Mouse (Mus musculus) liver (tissue): Measurements from ENCODE around the gene Efnb2.

ENCODE experiments used
- DNase-seq: peaks from one replicate; pipeline ENCODE4 v3.0.0-alpha.2; 2020; ENCODE audit warnings: mixed read lengths

Efnb2 gene

GRCm38 (mm10) chr8:8655346-8656340, 5.4 kb downstream of the Efnb2 start:
- DNase-seq, result no peak

GRCm38 (mm10) chr8:8653906-8654489, 7.0 kb downstream of the Efnb2 start:
- DNase-seq, result no peak

DNA sequence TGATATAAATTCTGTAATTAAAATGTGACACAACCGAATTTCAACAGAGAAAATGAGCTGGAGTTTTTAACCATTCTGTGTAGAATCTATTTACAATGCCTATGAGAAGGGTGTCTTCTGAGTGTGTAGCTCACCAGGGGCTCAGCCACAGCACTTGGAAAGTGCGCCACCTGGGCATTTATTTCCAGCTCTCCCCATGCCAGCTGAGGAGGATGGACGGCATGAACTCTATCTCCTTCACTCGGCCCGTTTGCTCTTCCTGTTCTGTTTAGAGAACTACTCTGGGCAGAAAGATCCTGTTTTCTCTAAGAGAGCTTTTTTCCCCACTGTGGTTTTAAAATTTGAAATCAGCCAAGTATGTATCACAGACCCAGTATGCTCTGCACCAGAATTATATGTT, 7.7 kb downstream of the Efnb2 start:
- DNase-seq, result no peak

DNA sequence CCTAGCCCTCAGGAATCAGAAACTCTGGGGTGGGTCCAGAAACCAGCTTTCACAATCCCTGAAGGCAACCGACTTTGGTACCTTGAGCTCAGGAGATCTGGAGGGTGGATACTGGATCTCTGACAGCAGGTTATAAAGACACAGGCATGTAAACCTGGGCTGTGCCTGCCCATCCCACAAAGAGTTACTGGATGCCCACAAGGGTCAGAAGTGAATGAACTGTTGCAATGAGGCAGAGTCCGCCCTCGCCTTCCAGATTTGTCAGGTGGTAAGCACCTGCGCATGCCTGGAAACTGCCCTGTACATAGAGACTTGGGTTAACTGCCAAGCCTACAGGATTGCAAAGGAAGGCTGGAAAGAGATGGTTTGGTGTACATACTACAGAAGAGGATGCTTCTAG, 8.7 kb downstream of the Efnb2 start:
- no peak for DNase-seq

DNA sequence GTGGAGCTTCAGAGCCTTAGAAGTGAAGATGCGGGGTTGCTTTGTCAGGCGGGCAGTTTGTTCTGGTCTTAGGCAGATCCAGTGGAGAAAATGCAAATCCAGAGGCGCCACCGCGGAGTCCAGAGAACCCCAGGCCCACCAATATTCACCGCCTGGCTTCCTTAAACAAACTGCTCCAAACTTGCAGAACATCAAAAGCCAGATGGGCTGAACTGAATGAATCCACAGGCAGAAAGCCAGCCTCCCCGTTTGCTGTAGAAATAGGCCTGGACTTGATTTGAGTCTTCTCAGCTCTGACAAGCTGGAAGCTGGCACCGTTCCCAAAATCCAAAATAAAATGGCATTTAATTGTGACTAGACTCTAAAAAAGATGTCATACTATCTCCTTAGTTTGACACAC, 11.1 kb downstream of the Efnb2 start:
- DNase-seq, result no peak

- no peak for DNase-seq
Observed at GRCm38 (mm10) chr8:8649536-8649935, 11.5 kb downstream of the Efnb2 start.

GRCm38 (mm10) chr8:8648686-8649085, 12.4 kb downstream of the Efnb2 start:
- no peak for DNase-seq

- no peak for DNase-seq
Observed at GRCm38 (mm10) chr8:8647824-8648223, 13.2 kb downstream of the Efnb2 start.

- no peak for DNase-seq
Observed at GRCm38 (mm10) chr8:8647319-8647718, 13.7 kb downstream of the Efnb2 start.

GRCm38 (mm10) chr8:8644160-8644915, 16.7 kb downstream of the Efnb2 start:
- DNase-seq, result no peak

- no peak for DNase-seq
Observed at GRCm38 (mm10) chr8:8640264-8640588, 20.8 kb downstream of the Efnb2 start.

- DNase-seq, result no peak
Observed at GRCm38 (mm10) chr8:8639569-8640263, 21.3 kb downstream of the Efnb2 start.

GRCm38 (mm10) chr8:8631394-8631793, 29.6 kb downstream of the Efnb2 start:
- DNase-seq, result no peak

DNA sequence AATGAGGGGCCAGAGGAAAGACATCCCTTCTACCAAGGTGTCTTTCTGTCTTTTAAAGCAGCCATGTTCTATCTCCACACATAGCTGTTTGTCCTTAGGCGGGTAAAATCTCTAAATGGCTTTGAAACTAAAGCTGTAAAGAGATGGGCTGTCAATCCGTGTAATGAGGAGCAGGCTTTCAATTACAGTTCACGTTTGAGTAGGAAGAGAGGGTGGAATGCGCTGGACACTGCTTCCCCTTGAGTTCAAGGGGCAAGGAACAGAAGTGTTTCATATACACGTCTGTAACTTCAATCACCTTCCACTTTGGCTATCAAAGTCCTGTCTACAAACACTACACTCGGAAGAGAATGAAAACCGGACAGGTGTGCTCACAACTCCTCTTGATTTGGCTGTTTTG, 37.0 kb downstream of the Efnb2 start:
- DNase-seq, result no peak

DNA sequence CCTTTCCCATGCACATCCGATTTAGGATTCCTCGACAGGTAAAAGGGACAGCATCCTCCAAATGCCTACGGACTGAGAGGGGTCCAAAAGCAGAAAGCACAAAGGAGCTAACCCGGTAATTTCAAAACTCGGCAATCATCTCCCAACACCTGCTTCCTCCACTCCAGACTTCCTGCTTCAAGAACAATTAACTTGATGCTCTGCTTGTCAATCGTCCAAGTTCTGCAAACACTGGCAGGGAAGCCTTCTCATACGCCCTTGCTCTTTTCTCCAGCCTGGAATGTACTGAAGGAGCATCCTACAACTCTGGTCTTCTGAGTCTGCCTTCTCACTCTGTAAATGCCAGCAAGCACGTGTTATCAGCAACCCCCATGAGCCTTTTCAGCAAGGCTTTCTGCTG, 37.6 kb downstream of the Efnb2 start:
- no peak for DNase-seq

GRCm38 (mm10) chr8:8622476-8622875, 38.6 kb downstream of the Efnb2 start:
- DNase-seq, result no peak

DNA sequence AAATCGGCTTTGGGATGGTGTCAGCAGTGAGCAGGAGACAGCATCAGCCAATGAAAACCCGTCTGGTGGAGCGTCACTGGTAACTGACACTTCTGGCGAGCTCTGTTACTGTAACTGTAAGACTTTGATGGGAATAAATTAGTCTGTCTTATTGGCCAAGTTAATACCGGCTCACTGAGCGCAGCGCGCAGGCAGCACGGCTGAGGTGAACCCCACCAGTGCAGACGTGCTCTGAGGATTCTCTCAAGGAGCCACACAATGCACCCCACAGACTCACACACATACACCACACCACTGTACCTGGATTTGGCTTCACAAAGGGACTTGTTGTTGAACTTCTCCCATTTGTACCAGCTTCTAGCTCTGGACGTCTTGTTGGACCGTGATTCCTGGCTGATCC, 39.0 kb downstream of the Efnb2 start:
- DNase-seq, result no peak

GRCm38 (mm10) chr8:8621236-8621917, 39.7 kb downstream of the Efnb2 start:
- no peak for DNase-seq

- DNase-seq, result no peak
Observed at GRCm38 (mm10) chr8:8620536-8620935, 40.5 kb downstream of the Efnb2 start.

DNA sequence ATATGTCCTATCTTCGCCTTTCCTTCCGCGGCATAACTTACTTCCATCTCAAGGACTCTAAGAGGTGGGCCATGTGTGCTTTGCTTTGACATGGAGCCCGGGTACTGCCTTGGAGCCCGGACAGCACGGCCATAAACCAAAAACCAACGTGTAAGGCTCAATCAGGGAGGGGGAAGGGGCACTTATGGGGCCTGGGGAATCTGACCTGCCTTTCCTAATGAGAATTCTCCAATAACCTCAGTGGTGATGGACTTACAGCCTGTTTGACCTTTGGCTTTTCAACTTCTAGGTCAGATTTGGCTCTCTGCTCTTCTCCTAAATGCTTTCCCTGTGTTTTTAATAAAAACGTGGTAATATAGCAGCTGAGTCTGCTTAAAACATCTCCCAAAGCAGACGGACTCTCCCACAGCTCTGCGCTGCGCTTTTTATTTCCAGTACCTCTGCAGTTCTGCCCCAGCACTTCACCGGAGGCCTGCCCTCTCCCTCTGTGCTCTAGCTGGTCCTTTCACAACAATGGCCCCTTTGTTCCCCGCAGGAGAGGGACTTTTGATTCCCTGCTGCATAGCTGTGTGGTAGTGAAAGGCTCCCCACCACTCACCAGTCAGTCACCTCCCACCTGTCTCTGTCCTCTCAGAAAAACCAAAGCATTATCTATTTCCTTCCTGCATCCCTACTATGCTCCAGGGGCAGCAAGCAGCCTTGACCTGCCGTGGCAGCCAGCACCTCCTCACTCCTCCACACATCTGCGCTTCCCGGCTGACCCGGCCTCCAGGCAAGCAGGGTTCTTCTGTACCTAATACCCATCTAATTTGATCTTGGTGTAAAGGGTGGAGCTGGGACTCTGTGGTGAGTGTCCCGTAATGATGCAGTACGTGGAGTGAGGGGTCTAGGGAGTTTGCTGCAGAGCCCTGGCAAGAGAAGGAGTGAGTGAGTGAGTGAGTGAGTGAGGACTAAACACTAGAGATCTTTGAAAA, 41.5 kb downstream of the Efnb2 start:
- no peak for DNase-seq

DNA sequence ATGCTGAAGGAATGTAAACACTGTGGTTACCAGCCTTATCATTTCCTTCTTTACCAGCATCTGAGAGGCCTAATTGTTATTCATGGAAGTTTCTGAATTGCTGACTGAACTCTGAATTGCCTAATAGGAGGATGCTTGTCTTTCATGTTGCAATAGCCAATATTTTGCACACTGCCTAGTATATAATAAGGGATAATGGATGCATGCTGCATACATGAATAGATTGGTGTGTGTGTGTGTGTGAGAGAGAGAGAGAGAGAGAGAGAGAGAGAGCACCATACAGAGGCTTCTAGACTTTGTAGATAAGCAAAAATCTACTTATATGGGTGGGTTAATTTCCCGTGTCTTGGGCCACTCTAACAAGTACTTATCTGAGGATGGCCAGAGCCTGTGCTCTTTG, 47.2 kb downstream of the Efnb2 start:
- DNase-seq, result no peak
